Mouse (Mus musculus) monocyte, adult 5-6 weeks (primary cell): ENCODE results near the gene Gm28308. TPM values are rescaled to one million over a fixed set of nuclear protein-coding genes. Genes with fewer than 3 reads are reported as not detected.

Experiments used
- ATAC-seq: fragments of 153-309, 156-312 bp; replicated peaks from 2 replicates; pipeline ENCODE4 v1.8.0; 2017; ENCODE audit warnings: mild to moderate bottlenecking; ENCODE audit not compliant: low TSS enrichment, insufficient number of reproducible peaks, severe bottlenecking, poor library complexity, low FRiP score
- total RNA-seq: library from RNA; stranded (forward); fragments of 200-1000, 200-491, 200-594 nt; gene quantifications from 3 replicates; pipeline ENCODE4 v1.2.3, GENCODE M21; 2017

The Gm28308 gene
- total RNA-seq, 1 experiment from 2014 or later: 5.6 TPM

- ATAC-seq: no peak
Measured at GRCm38 (mm10) chr6:52164626-52165440, 48.3 kb downstream of the Gm28308 start, which contains the start of gene Hoxa2. Gene Hoxa2 (minus strand): TSS chr6:52164831.

- ATAC-seq: no peak
Measured at GRCm38 (mm10) chr6:52164051-52164625, 49.0 kb downstream of the Gm28308 start.

- ATAC-seq: no peak
Measured at GRCm38 (mm10) chr6:52163366-52164031, 49.6 kb downstream of the Gm28308 start.

- no peak for ATAC-seq
Measured at GRCm38 (mm10) chr6:52162611-52163365, 50.4 kb downstream of the Gm28308 start.

- ATAC-seq: no peak
Measured at GRCm38 (mm10) chr6:52162093-52162380, 51.1 kb downstream of the Gm28308 start.

- ATAC-seq: no peak
Measured at GRCm38 (mm10) chr6:52161336-52162092, 51.6 kb downstream of the Gm28308 start.

GRCm38 (mm10) chr6:52160511-52161335, 52.4 kb downstream of the Gm28308 start:
- no peak for ATAC-seq

- ATAC-seq: no peak
Measured at GRCm38 (mm10) chr6:52159979-52160378, 53.2 kb downstream of the Gm28308 start.

- no peak for ATAC-seq
Measured at GRCm38 (mm10) chr6:52159164-52159761, 53.9 kb downstream of the Gm28308 start.

GRCm38 (mm10) chr6:52158276-52159051, 54.7 kb downstream of the Gm28308 start, which contains the start of gene Hoxa1:
Gene Hoxa1 (minus strand): TSS chr6:52158317.
- ATAC-seq: peak; percentile 83

- no peak for ATAC-seq
Measured at GRCm38 (mm10) chr6:52157466-52158275, 55.5 kb downstream of the Gm28308 start.

- ATAC-seq: no peak
Measured at GRCm38 (mm10) chr6:52156551-52157200, 56.5 kb downstream of the Gm28308 start.

- ATAC-seq: no peak
Measured at GRCm38 (mm10) chr6:52155471-52155870, 57.7 kb downstream of the Gm28308 start.

- no peak for ATAC-seq
Measured at GRCm38 (mm10) chr6:52154044-52154443, 59.1 kb downstream of the Gm28308 start.

- no peak for ATAC-seq
Measured at GRCm38 (mm10) chr6:52153270-52153669, 59.9 kb downstream of the Gm28308 start.
